Mouse (Mus musculus): ENCODE results near the gene Stpg3. TPM values are rescaled to one million over a fixed set of nuclear protein-coding genes. Genes with fewer than 3 reads are reported as not detected.

Stpg3 gene
- polyA plus RNA-seq, 1 experiment from 2014 or later, result not detected

DNA sequence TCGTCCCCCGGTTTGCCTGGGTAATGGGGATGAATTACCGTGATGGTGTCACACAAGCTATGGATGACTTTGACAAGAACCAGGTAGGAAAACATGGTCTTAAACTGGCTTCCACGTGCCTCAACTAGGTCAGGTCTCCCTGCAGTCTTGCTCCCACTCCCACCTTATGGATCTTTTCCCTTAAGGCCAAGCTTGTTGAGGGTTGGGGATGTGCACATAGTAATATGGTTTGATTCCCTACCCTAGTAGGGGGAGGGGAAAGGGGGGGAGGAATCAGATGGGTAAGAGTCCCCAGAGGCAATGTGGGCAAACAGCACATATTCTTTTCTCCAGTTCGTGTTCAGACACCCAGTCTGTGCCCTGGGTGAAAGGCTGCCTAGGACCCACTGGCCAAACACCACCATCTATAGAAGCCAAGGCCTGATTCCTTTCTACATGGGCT lies 6.9 kb upstream of the Stpg3 start:
- Histone ChIP-seq H3K4me1 (ENCODE audit: control insufficient read depth in 2 of 2, insufficient read depth in 2 of 2, low read length in 2 of 2) (peaks cover 2 to 12% of the 10 kb centered on the region in 2 experiments; a peak in 3 of 4 replicates), H3K4me2 (ENCODE audit: low read length) (no peak overlapping the region), H3K27ac (replicated peaks in 1 of 2; ENCODE audit: control insufficient read depth in 1 of 2, insufficient read depth in 1 of 2, low read depth in 2 of 2, low read length in 2 of 2) (no peak overlapping the region), H3K27me3 (ENCODE audit: control insufficient read depth, insufficient read depth, low read length) (no peaks in the 10 kb centered on the region), H3K4me3 (ENCODE audit: control insufficient read depth in 1 of 2, insufficient read depth in 1 of 2, low read depth in 1 of 2, low read length in 2 of 2) (no peak overlapping the region), H3K9ac (ENCODE audit: low read length) (no peak overlapping the region), H3K9me3 (ENCODE audit: control insufficient read depth, low read length) (no peaks in the 10 kb centered on the region), H3K36me3 (ENCODE audit: control insufficient read depth, insufficient read depth, low read length) (peaks cover 20% of the 10 kb centered on the region)
- ATAC-seq (ENCODE audit: insufficient number of reproducible peaks, insufficient read depth, low FRiP score, low read depth), result no peak
- WGBS, result 59% methylated on average over 5 of the region's 5 CpGs

DNA sequence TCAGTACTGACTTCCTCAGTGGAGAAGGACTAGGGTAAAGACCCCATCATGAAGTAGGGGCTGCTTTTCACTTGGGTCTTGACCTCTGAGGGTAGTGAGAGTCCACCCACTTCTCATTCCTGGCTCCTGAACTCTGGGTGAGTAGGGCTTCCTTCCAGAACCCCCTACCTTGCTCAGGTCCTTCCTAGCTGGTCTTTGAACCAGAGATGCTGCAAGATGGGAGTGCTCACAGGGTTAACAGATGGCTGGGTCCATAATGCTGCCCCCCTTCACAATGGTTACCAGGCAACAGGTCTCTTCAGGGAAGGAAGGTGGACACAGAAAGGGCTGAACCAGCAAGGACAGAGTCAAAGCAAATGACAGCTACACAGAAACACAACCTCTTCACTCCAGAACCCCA lies 4.0 kb upstream of the Stpg3 start, which contains the start of gene Fam166a:
Fam166a (plus strand) TSS at position 301 of the 400 bp plus-strand sequence.
- H3K9ac ChIP-seq (ENCODE audit: low read length), result no peak within 1 kb of the TSS
- H3K27ac ChIP-seq (replicated peaks in 1 of 2; ENCODE audit: control insufficient read depth in 1 of 2, insufficient read depth in 1 of 2, low read depth in 2 of 2, low read length in 2 of 2), result no peak within 1 kb of the TSS
- peaks cover 19% of the 10 kb centered on the region for H3K36me3 ChIP-seq (ENCODE audit: control insufficient read depth, insufficient read depth, low read length)
- H3K4me2 ChIP-seq (ENCODE audit: low read length), result no peak within 1 kb of the TSS
- peaks cover 2 to 3% of the 10 kb centered on the region in 2 experiments; a peak in 3 of 4 replicates for H3K4me1 ChIP-seq (ENCODE audit: control insufficient read depth in 2 of 2, insufficient read depth in 2 of 2, low read length in 2 of 2)
- no peaks in the 10 kb centered on the region for H3K9me3 ChIP-seq (ENCODE audit: control insufficient read depth, low read length)
- ATAC-seq (ENCODE audit: insufficient number of reproducible peaks, insufficient read depth, low FRiP score, low read depth), result no peak
- no peak within 1 kb of the TSS for H3K4me3 ChIP-seq (ENCODE audit: control insufficient read depth in 1 of 2, insufficient read depth in 1 of 2, low read depth in 1 of 2, low read length in 2 of 2)
- H3K27me3 ChIP-seq (ENCODE audit: control insufficient read depth, insufficient read depth, low read length), result 0 out of 2 replicates have a peak, but pooled peaks cover 1% of the 10 kb centered on the region

DNA sequence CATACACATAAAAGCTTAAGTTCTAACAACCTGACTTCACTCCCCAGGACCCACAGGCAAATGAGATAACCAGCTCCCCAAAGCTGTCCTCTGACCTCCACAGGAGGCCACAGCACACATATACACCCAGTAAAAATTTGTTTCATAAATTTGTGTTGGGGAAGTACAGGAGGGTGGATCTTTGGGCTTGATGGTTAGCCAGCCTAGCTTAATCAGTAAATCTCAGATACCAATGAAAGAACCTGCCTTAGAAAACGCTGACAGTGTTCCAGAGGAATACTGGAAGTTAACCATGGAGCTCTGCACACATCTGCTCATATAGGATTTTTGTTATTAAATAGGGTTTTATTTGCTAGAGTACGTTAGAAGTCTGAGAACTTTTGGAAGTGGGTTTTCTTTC lies 3.2 kb upstream of the Stpg3 start:
- Histone ChIP-seq H3K4me1 (ENCODE audit: control insufficient read depth in 2 of 2, insufficient read depth in 2 of 2, low read length in 2 of 2) (no peaks in the 10 kb centered on the region), H3K27ac (replicated peaks in 1 of 2; ENCODE audit: control insufficient read depth in 1 of 2, insufficient read depth in 1 of 2, low read depth in 2 of 2, low read length in 2 of 2) (no peak overlapping the region), H3K4me3 (ENCODE audit: control insufficient read depth in 1 of 2, insufficient read depth in 1 of 2, low read depth in 1 of 2, low read length in 2 of 2) (no peak overlapping the region), H3K9ac (ENCODE audit: low read length) (no peak overlapping the region), H3K27me3 (ENCODE audit: control insufficient read depth, insufficient read depth, low read length) (0 out of 2 replicates have a peak, but pooled peaks cover 3% of the 10 kb centered on the region), H3K4me2 (ENCODE audit: low read length) (no peak overlapping the region), H3K9me3 (ENCODE audit: control insufficient read depth, low read length) (no peaks in the 10 kb centered on the region), H3K36me3 (ENCODE audit: control insufficient read depth, insufficient read depth, low read length) (peaks cover 14% of the 10 kb centered on the region)
- no peak for ATAC-seq (ENCODE audit: insufficient number of reproducible peaks, insufficient read depth, low FRiP score, low read depth)
- WGBS, result 50% methylated on average over 2 of the region's 2 CpGs

DNA sequence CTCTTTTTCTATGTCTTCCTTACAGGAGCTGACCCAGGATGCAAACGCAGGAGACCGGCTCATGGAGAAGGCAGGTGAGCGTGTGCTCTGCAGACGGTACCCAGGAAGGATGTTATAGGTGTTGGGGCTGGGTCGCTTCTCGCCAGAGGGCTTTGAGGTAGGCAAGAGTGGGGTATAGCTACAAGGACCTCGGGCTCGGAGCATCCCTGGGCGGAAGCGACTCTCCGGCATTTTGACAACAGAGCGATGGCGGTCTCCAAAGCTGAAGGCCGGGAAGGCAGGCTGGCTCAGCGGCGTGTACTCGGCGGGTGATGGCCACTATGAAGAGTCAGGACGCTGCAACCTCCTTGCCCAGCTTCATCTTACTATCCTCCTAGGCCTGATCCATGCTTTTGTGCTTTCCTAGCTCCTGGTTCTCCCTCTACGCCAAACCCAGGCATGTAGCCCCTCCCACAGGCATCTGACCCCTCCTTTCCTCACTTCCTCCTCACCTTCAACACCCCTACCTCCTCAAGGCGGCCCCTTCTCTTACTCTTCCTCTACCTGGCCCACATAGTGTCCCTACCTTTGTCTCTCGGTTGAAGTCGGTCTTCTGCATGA lies 1.1 kb downstream of the Stpg3 start:
- H3K27me3 ChIP-seq (ENCODE audit: control insufficient read depth, insufficient read depth, low read length), result 0 out of 2 replicates have a peak, but pooled peaks cover 3% of the 10 kb centered on the region
- H3K4me1 ChIP-seq (ENCODE audit: control insufficient read depth in 2 of 2, insufficient read depth in 2 of 2, low read length in 2 of 2), result peaks cover 5 to 16% of the 10 kb centered on the region in 2 experiments
- no peak overlapping the region for H3K4me2 ChIP-seq (ENCODE audit: low read length)
- no peaks in the 10 kb centered on the region for H3K9me3 ChIP-seq (ENCODE audit: control insufficient read depth, low read length)
- peaks cover 14% of the 10 kb centered on the region for H3K36me3 ChIP-seq (ENCODE audit: control insufficient read depth, insufficient read depth, low read length)
- no peak overlapping the region for H3K9ac ChIP-seq (ENCODE audit: low read length)
- ATAC-seq (ENCODE audit: insufficient number of reproducible peaks, insufficient read depth, low FRiP score, low read depth), result no peak
- 52% methylated on average over 23 of the region's 23 CpGs for WGBS
- no peak overlapping the region for H3K4me3 ChIP-seq (ENCODE audit: control insufficient read depth in 1 of 2, insufficient read depth in 1 of 2, low read depth in 1 of 2, low read length in 2 of 2)
- H3K27ac ChIP-seq (replicated peaks in 1 of 2; ENCODE audit: control insufficient read depth in 1 of 2, insufficient read depth in 1 of 2, low read depth in 2 of 2, low read length in 2 of 2), result no peak overlapping the region

DNA sequence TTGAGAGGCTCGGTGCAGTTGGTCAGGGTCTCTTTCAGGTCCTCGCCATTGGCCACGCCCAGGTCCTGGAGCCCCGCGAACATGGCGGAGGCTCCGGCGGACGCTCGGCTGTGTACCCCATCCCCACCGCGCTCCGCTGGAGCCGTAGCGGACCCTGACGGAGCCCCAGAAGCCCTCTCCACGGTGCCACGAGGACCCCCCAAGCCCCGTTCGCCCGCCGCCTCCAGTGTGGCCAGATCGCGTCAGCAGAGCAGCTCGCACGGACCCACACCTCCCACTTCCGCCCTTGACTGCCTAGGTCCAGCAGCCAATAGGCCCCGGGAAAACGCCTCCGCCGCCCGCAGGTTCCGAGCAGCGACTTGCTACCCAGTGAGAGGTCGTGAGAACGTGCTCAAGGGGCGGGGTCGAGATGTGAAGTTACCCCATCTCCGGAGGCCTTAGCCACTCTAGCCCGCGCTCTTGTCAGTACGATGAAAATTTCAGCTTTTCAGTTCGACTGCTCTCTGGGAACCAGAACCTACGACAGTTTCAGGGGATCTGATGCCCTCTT lies 3.2 kb downstream of the Stpg3 start, which contains the start of gene Nelfb:
Nelfb (minus strand) TSS at position 369 of the 550 bp plus-strand sequence.
- Histone ChIP-seq H3K27me3 (ENCODE audit: control insufficient read depth, insufficient read depth, low read length) (0 out of 2 replicates have a peak, but pooled peaks cover 3% of the 10 kb centered on the region), H3K9me3 (ENCODE audit: control insufficient read depth, low read length) (no peaks in the 10 kb centered on the region), H3K27ac (replicated peaks in 1 of 2; ENCODE audit: control insufficient read depth in 1 of 2, insufficient read depth in 1 of 2, low read depth in 2 of 2, low read length in 2 of 2) (peak within 1 kb of the TSS; percentile 73 to 84), H3K4me3 (ENCODE audit: control insufficient read depth in 1 of 2, insufficient read depth in 1 of 2, low read depth in 1 of 2, low read length in 2 of 2) (peak within 1 kb of the TSS; percentile 86 to 87), H3K9ac (ENCODE audit: low read length) (peak within 1 kb of the TSS; percentile 92), H3K36me3 (ENCODE audit: control insufficient read depth, insufficient read depth, low read length) (peaks cover 35% of the 10 kb centered on the region), H3K4me2 (ENCODE audit: low read length) (peak within 1 kb of the TSS; percentile 74), H3K4me1 (ENCODE audit: control insufficient read depth in 2 of 2, insufficient read depth in 2 of 2, low read length in 2 of 2) (peaks cover 5 to 16% of the 10 kb centered on the region in 2 experiments)
- WGBS, result 1% methylated on average over 44 of the region's 44 CpGs
- ATAC-seq (ENCODE audit: insufficient number of reproducible peaks, insufficient read depth, low FRiP score, low read depth), result peak; percentile 85

DNA sequence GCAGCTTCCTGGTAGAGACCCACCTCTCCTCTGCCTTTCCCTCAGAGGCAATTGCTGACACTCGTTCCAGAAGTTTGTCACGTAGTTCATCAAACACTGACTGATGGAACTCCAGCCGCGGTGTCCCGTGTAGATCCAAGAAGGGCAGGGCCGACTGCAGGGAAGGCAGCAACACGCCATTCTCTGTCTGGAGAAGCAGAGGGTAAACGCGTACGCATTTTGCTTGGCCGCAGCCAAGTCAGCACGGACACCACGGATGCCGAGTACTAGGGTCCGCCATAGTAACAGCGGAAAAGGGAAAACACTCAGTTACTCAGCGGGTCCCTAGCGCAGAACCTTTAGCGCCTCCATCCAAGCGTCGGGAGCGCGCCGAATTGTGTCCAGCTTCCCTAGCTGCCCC lies 3.8 kb downstream of the Stpg3 start:
- H3K4me3 ChIP-seq (ENCODE audit: control insufficient read depth in 1 of 2, insufficient read depth in 1 of 2, low read depth in 1 of 2, low read length in 2 of 2), result peak overlapping the region; percentile 86 to 87
- H3K27me3 ChIP-seq (ENCODE audit: control insufficient read depth, insufficient read depth, low read length), result 0 out of 2 replicates have a peak, but pooled peaks cover 3% of the 10 kb centered on the region
- peaks cover 5 to 16% of the 10 kb centered on the region in 2 experiments for H3K4me1 ChIP-seq (ENCODE audit: control insufficient read depth in 2 of 2, insufficient read depth in 2 of 2, low read length in 2 of 2)
- H3K9ac ChIP-seq (ENCODE audit: low read length), result peak overlapping the region; percentile 92
- H3K27ac ChIP-seq (replicated peaks in 1 of 2; ENCODE audit: control insufficient read depth in 1 of 2, insufficient read depth in 1 of 2, low read depth in 2 of 2, low read length in 2 of 2), result peak overlapping the region; percentile 73 to 84
- peaks cover 40% of the 10 kb centered on the region for H3K36me3 ChIP-seq (ENCODE audit: control insufficient read depth, insufficient read depth, low read length)
- under 1% methylated on average over 24 of the region's 24 CpGs for WGBS
- ATAC-seq (ENCODE audit: insufficient number of reproducible peaks, insufficient read depth, low FRiP score, low read depth), result peak; percentile 10; the same call in 1 of the 2 replicates
- H3K9me3 ChIP-seq (ENCODE audit: control insufficient read depth, low read length), result no peaks in the 10 kb centered on the region
- H3K4me2 ChIP-seq (ENCODE audit: low read length), result peak overlapping the region; percentile 74

DNA sequence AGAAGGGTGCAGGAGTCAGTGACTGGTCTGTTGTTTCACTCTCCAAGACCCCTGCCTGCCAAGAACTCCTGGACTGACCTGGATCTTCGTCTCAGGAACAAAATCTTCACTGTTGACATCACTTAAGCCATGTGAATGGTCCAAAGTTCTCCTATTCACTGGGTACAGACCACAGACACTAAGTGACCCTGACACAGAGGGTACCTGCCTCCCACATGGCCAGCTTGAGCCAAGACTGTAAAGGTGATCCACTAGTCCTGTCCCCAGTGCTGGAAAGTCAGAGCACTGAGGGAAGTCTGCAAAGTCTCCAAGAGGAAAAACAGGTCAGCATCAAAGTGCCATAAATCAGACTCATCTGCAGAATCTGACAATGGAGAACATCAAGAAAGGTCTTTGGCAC lies 6.8 kb downstream of the Stpg3 start:
- Histone ChIP-seq H3K27me3 (ENCODE audit: control insufficient read depth, insufficient read depth, low read length) (no peaks in the 10 kb centered on the region), H3K4me1 (ENCODE audit: control insufficient read depth in 2 of 2, insufficient read depth in 2 of 2, low read length in 2 of 2) (peaks cover 5 to 16% of the 10 kb centered on the region in 2 experiments), H3K27ac (replicated peaks in 1 of 2; ENCODE audit: control insufficient read depth in 1 of 2, insufficient read depth in 1 of 2, low read depth in 2 of 2, low read length in 2 of 2) (no peak overlapping the region), H3K9me3 (ENCODE audit: control insufficient read depth, low read length) (no peaks in the 10 kb centered on the region), H3K36me3 (ENCODE audit: control insufficient read depth, insufficient read depth, low read length) (peaks cover 71% of the 10 kb centered on the region), H3K4me3 (ENCODE audit: control insufficient read depth in 1 of 2, insufficient read depth in 1 of 2, low read depth in 1 of 2, low read length in 2 of 2) (no peak overlapping the region), H3K9ac (ENCODE audit: low read length) (no peak overlapping the region), H3K4me2 (ENCODE audit: low read length) (no peak overlapping the region)
- no peak for ATAC-seq (ENCODE audit: insufficient number of reproducible peaks, insufficient read depth, low FRiP score, low read depth)
- 68% methylated on average over 1 of the region's 1 CpGs for WGBS
